Comparison of ENCODE assay signal across 30 mouse cellular contexts in the genomic region with DNA sequence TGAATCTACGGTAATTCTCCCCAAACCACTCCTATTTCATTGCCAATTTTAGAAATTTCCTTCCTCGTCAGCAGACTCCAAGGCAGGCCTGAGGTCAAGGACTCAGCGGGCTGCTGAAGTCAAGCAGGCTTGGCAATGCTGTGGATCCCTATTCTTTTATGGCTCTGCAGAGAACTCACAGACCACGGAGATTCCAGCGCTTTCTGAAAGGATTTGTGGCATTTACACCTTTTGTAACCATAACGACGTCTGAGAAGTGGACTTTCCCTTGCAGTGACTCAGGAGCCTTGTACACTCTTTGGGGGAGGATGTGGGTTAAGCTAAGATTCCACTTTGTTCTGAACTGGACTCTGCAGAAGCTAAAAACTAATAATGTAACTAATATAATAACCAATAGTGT. TPM values are rescaled to one million over a fixed set of nuclear protein-coding genes. Genes with fewer than 3 reads are reported as not detected.
DNase-seq lines count a peak whose midpoint lies in the region; ATAC-seq and TF ChIP-seq lines count a peak whose summit lies in the region.
"Had no signal": no experiment of that assay in that cellular context is flagged by ENCODE, and none has a peak within 500 bp of the region (broad histone marks: within the 10 kb centered on the region; RNA-seq: fewer than 3 reads in every experiment).

No protein-coding gene starts in this region.

- POLR2A ChIA-PET in Patski (lab: Charles Lee): no interaction called here

- ATAC-seq in Patski: peak; percentile 35
- peak; percentile 85 for ATAC-seq in inflammation-experienced regulatory T-cells, adult 6 months
- ATAC-seq: forebrain, embryonic 15.5 days had no signal

- in situ Hi-C loops in Patski (cut with MboI; ENCODE audit: low pct_unique_long_range_greater_than_20kb): no loop called here

- TF ChIP-seq CTCF in Patski (IDR thresholded peaks at IDR 0.05): no peak

- H3K27me3 ChIP-seq in Patski: no peaks in the 10 kb centered on the region
- H3K27me3 ChIP-seq: forebrain, embryonic 15.5 days; heart, embryonic 13.5 days; hindbrain, embryonic 13.5 days; limb, embryonic 15.5 days had no signal

- CTCF ChIA-PET in Patski (lab: Charles Lee): no interaction called here

- DNase-seq in adrenal gland, adult 2 months: peak; percentile 15
- DNase-seq in adrenal gland, adult 8-10 months: no peak
- DNase-seq in Patski (ENCODE audit: low read depth, low spot score): peak; percentile 59
- DNase-seq in natural killer cell, adult 2 months (ENCODE audit: low spot score in 2 of 2): peak; percentile 48 to 73
- DNase-seq in kidney, postnatal 10 days: no peak
- DNase-seq in cerebellum, adult 8-10 months: no peak
- DNase-seq in cerebellum, postnatal 36 days: no peak
- DNase-seq: cerebellum, adult 11 months; cerebellum, postnatal 10 days; embryo, embryonic 11 days; gastrocnemius, postnatal 14 days; heart, adult 2 months; heart, postnatal 14 days; kidney, adult 11 months; left cerebral cortex, postnatal 4 days; lung, embryonic 14.5 days; lung, postnatal 36 days had no signal

RNA-seq across cellular contexts. Expression of a gene that starts 40.4 kb away (rescaled TPM):
- under 1 TPM in 1 of 2 experiments, not detected in 1; 0.83 TPM for total RNA-seq in adrenal gland, adult 2 months (2021)
- not detected in 2 replicates for polyA plus RNA-seq in adrenal gland, adult 2 months (2012; rRNA removed)
- total RNA-seq in adrenal gland, adult 8-10 months (2022): 1 to 10 TPM in 2 of 4 experiments, not detected in 2; 1.7 to 2.3 TPM
- not detected for polyA plus RNA-seq in Patski (2021)
- 100 to 1,000 TPM in 1 of 3 experiments, 10 to 100 TPM in 1, 1 to 10 TPM in 1; 9.6 to 126 (median 11.3) TPM for polyA plus RNA-seq in inflammation-experienced regulatory T-cells, adult 6 months (2017; shearing (Covaris generic))
- total RNA-seq: gastrocnemius, postnatal 14 days; heart, adult 2 months; heart, postnatal 14 days; layer of hippocampus, postnatal 10 days; left cerebral cortex, adult 8-10 months; left cerebral cortex, postnatal 4 days; midbrain, postnatal 0 days; neutrophil, adult 5-6 weeks had no signal
- polyA plus RNA-seq: embryonic facial prominence, embryonic 14.5 days; forebrain, embryonic 15.5 days; heart, embryonic 13.5 days; hindbrain, embryonic 13.5 days; kidney, embryonic 16.5 days; limb, embryonic 15.5 days; liver, embryonic 14.5 days; lung, embryonic 14.5 days; midbrain, embryonic 11.5 days; midbrain, postnatal 0 days had no signal

Comparison
In these comparisons a context has a peak if more than half of its experiments do, and no peak if none do; other contexts are left out.
1. DNase-seq: peak in adrenal gland, adult 2 months (single experiment), Patski (single experiment) and natural killer cell, adult 2 months (2 of 2); none in adrenal gland, adult 8-10 months (single experiment), kidney, postnatal 10 days (single experiment), cerebellum, adult 8-10 months (single experiment) and cerebellum, postnatal 36 days (0 of 2).